Comparison of ENCODE assay signal across 21 mouse cellular contexts in genomic region chr16:74644750-74645366, GRCm38 (mm10).
DNase-seq lines count a peak whose midpoint lies in the region; ATAC-seq and TF ChIP-seq lines count a peak whose summit lies in the region.
"Had no signal": no experiment of that assay in that cellular context is flagged by ENCODE, and none has a peak within 500 bp of the region (broad histone marks: within the 10 kb centered on the region; RNA-seq: fewer than 3 reads in every experiment).

No protein-coding gene starts in this region.

- H3K27me3 ChIP-seq in forebrain, embryonic 13.5 days, result no peaks in the 10 kb centered on the region
- no peaks in the 10 kb centered on the region for H3K27me3 ChIP-seq in midbrain, embryonic 15.5 days (replicated peaks)
- no peaks in the 10 kb centered on the region for H3K27me3 ChIP-seq in lung, postnatal 0 days (replicated peaks; ENCODE audit: insufficient read depth, low read length)
- H3K27me3 ChIP-seq: hindbrain, embryonic 12.5 days had no signal

- H3K9ac ChIP-seq in forebrain, embryonic 13.5 days, result no peak overlapping the region
- H3K9ac ChIP-seq in midbrain, embryonic 15.5 days, result no peak overlapping the region
- no peak overlapping the region for H3K9ac ChIP-seq in lung, postnatal 0 days (replicated peaks; ENCODE audit: low read depth)
- H3K9ac ChIP-seq: hindbrain, embryonic 12.5 days had no signal

- ATAC-seq in forebrain, embryonic 13.5 days, result peak; percentile 79; the same call in 1 of the 2 replicates
- ATAC-seq in midbrain, embryonic 15.5 days (replicated peaks), result peak; percentile 54; the same call in 1 of the 2 replicates
- no peak for ATAC-seq in lung, postnatal 0 days
- ATAC-seq: inflammation-experienced regulatory T-cells, adult 6 months had no signal

- H3K36me3 ChIP-seq in forebrain, embryonic 13.5 days (ENCODE audit: poor library complexity, severe bottlenecking), result no peaks in the 10 kb centered on the region
- H3K36me3 ChIP-seq in midbrain, embryonic 15.5 days (replicated peaks), result no peaks in the 10 kb centered on the region
- H3K36me3 ChIP-seq in lung, postnatal 0 days (ENCODE audit: insufficient read depth, low read length), result no peaks in the 10 kb centered on the region
- H3K36me3 ChIP-seq: hindbrain, embryonic 12.5 days had no signal

- H3K9me3 ChIP-seq in forebrain, embryonic 13.5 days (replicated peaks), result no peaks in the 10 kb centered on the region
- H3K9me3 ChIP-seq in midbrain, embryonic 15.5 days, result no peaks in the 10 kb centered on the region
- H3K9me3 ChIP-seq in lung, postnatal 0 days (ENCODE audit: low read length), result no peaks in the 10 kb centered on the region
- H3K9me3 ChIP-seq: hindbrain, embryonic 12.5 days had no signal

- peaks cover 6% of the 10 kb centered on the region for H3K4me1 ChIP-seq in forebrain, embryonic 13.5 days
- no peaks in the 10 kb centered on the region for H3K4me1 ChIP-seq in midbrain, embryonic 15.5 days
- H3K4me1 ChIP-seq in lung, postnatal 0 days (ENCODE audit: insufficient read depth, low read depth, low read length), result no peaks in the 10 kb centered on the region

- WGBS in forebrain, embryonic 13.5 days, result 8% methylated on average over 10 of the region's 10 CpGs
- 20% methylated on average over 10 of the region's 10 CpGs for WGBS in midbrain, embryonic 15.5 days
- WGBS in lung, postnatal 0 days, result 74% methylated on average over 10 of the region's 10 CpGs

- no peak for TF ChIP-seq CTCF in brain, embryonic 14.5 days (IDR thresholded peaks at IDR 0.05; ENCODE audit: borderline replicate concordance, extremely low read depth, insufficient read depth, insufficient read length)
- no peak for TF ChIP-seq CTCF in lung, postnatal 0 days (IDR thresholded peaks at IDR 0.05)

- intact Hi-C loops in left cerebral cortex, postnatal 10 days (cut with DNase I), result no loop called here

- H3K4me2 ChIP-seq in forebrain, embryonic 13.5 days, result peak overlapping the region; percentile 1; the same call in 1 of the 2 replicates
- no peak overlapping the region for H3K4me2 ChIP-seq in midbrain, embryonic 15.5 days
- no peak overlapping the region for H3K4me2 ChIP-seq in lung, postnatal 0 days (replicated peaks; ENCODE audit: low read depth, low read length)
- H3K4me2 ChIP-seq: hindbrain, embryonic 12.5 days; liver, embryonic 11.5 days had no signal

- no peak overlapping the region for H3K4me3 ChIP-seq in forebrain, embryonic 13.5 days
- no peak overlapping the region for H3K4me3 ChIP-seq in midbrain, embryonic 15.5 days
- H3K4me3 ChIP-seq in lung, postnatal 0 days (ENCODE audit: low read depth, low read length), result no peak overlapping the region
- H3K4me3 ChIP-seq: erythroblast, embryonic 14.5 days; hindbrain, embryonic 12.5 days; layer of hippocampus, adult 2 months; left cerebral cortex, adult 2 months had no signal

- peak; percentile 65 for DNase-seq in brain, embryonic 14.5 days (ENCODE audit: low read depth)
- peak; percentile 20 for DNase-seq in embryo, embryonic 10 days (ENCODE audit: low spot score)
- DNase-seq in left cerebral cortex, postnatal 10 days (ENCODE audit: extremely low spot score in 1 of 2, low spot score in 2 of 2), result no peak
- no peak for DNase-seq in left cerebral cortex, adult 18-20 months (ENCODE audit: low spot score in 2 of 2)
- DNase-seq in lung, postnatal 0 days (ENCODE audit: low spot score), result no peak
- DNase-seq: cerebellum, adult 9-10 months; gastrocnemius, postnatal 36 days; kidney, adult 2 months; kidney, postnatal 10 days; lung, adult 2 months; lung, postnatal 4 days; right cerebral cortex, postnatal 4 days had no signal

- no peak for TF ChIP-seq EP300 in lung, postnatal 0 days (IDR thresholded peaks at IDR 0.05)

- H3K27ac ChIP-seq in forebrain, embryonic 13.5 days, result no peak overlapping the region
- H3K27ac ChIP-seq in midbrain, embryonic 15.5 days, result no peak overlapping the region
- no peak overlapping the region for H3K27ac ChIP-seq in lung, postnatal 0 days (ENCODE audit: low read length)
- H3K27ac ChIP-seq: hindbrain, embryonic 12.5 days; layer of hippocampus, adult 2 months; left cerebral cortex, adult 2 months; stomach, postnatal 0 days had no signal

- no peak for TF ChIP-seq POLR2A in brain, embryonic 14.5 days (IDR thresholded peaks at IDR 0.05; ENCODE audit: borderline replicate concordance, extremely low read depth, insufficient read depth, insufficient read length, poor library complexity, severe bottlenecking)

Comparison
In these comparisons a context has a peak if more than half of its experiments do, and no peak if none do; other contexts are left out.
1. DNase-seq: peak in brain, embryonic 14.5 days (single experiment) and embryo, embryonic 10 days (single experiment); none in left cerebral cortex, postnatal 10 days (0 of 2), left cerebral cortex, adult 18-20 months (0 of 2) and lung, postnatal 0 days (single experiment).